Mouse (Mus musculus): ENCODE data around the gene Gm3336. TPM values are rescaled to one million over a fixed set of nuclear protein-coding genes. Genes with fewer than 3 reads are reported as not detected.

The Gm3336 gene
- polyA plus RNA-seq, 1 experiment from 2014 or later, result 0.15 TPM

GRCm38 (mm10) chr8:70688136-70688535 lies 30.2 kb upstream of the Gm3336 start:
- ATAC-seq (replicated peaks; ENCODE audit: low FRiP score), result no peak
- Histone ChIP-seq H3K4me2 (no peak overlapping the region), H3K36me3 (ENCODE audit: control insufficient read depth, insufficient read depth, low read length) (no peaks in the 10 kb centered on the region), H3K9ac (ENCODE audit: low read depth, low read length) (no peak overlapping the region), H3K9me3 (ENCODE audit: control insufficient read depth, low read length) (no peaks in the 10 kb centered on the region), H3K4me3 (ENCODE audit: low read depth, low read length) (no peak overlapping the region), H3K4me1 (replicated peaks; ENCODE audit: control insufficient read depth, insufficient read depth, low read length) (peaks cover 12% of the 10 kb centered on the region), H3K27ac (ENCODE audit: low read depth, low read length) (no peak overlapping the region), H3K27me3 (replicated peaks; ENCODE audit: control insufficient read depth, insufficient read depth, low read length) (no peaks in the 10 kb centered on the region)
- 90% methylated on average over 3 of the region's 3 CpGs for WGBS
- DNase-seq (ENCODE audit: low spot score), result no peak

- ATAC-seq (replicated peaks; ENCODE audit: low FRiP score), result no peak
- Histone ChIP-seq H3K4me2 (no peak overlapping the region), H3K27ac (ENCODE audit: low read depth, low read length) (no peak overlapping the region), H3K36me3 (ENCODE audit: control insufficient read depth, insufficient read depth, low read length) (no peaks in the 10 kb centered on the region), H3K27me3 (replicated peaks; ENCODE audit: control insufficient read depth, insufficient read depth, low read length) (no peaks in the 10 kb centered on the region), H3K4me3 (ENCODE audit: low read depth, low read length) (no peak overlapping the region), H3K4me1 (replicated peaks; ENCODE audit: control insufficient read depth, insufficient read depth, low read length) (peaks cover 15% of the 10 kb centered on the region), H3K9ac (ENCODE audit: low read depth, low read length) (0 out of 2 replicates have a peak overlapping the region, but pooled peaks have one; percentile 16), H3K9me3 (ENCODE audit: control insufficient read depth, low read length) (no peaks in the 10 kb centered on the region)
- DNase-seq (ENCODE audit: low spot score), result no peak
- WGBS, result 67% methylated on average over 5 of the region's 5 CpGs
Observed at GRCm38 (mm10) chr8:70689892-70690390, 28.4 kb upstream of the Gm3336 start.

- Histone ChIP-seq H3K9me3 (ENCODE audit: control insufficient read depth, low read length) (no peaks in the 10 kb centered on the region), H3K4me3 (ENCODE audit: low read depth, low read length) (no peak overlapping the region), H3K4me1 (replicated peaks; ENCODE audit: control insufficient read depth, insufficient read depth, low read length) (peaks cover 27% of the 10 kb centered on the region), H3K27ac (ENCODE audit: low read depth, low read length) (peak overlapping the region; percentile 45; the same call in 1 of the 2 replicates), H3K36me3 (ENCODE audit: control insufficient read depth, insufficient read depth, low read length) (no peaks in the 10 kb centered on the region), H3K27me3 (replicated peaks; ENCODE audit: control insufficient read depth, insufficient read depth, low read length) (no peaks in the 10 kb centered on the region), H3K9ac (ENCODE audit: low read depth, low read length) (peak overlapping the region; percentile 59), H3K4me2 (peak overlapping the region; percentile 62)
- ATAC-seq (replicated peaks; ENCODE audit: low FRiP score), result no peak
- no peak for DNase-seq (ENCODE audit: low spot score)
- WGBS, result 80% methylated on average over 4 of the region's 4 CpGs
Observed at GRCm38 (mm10) chr8:70691230-70691629, 27.1 kb upstream of the Gm3336 start.

GRCm38 (mm10) chr8:70691727-70692231 lies 26.6 kb upstream of the Gm3336 start:
- peak overlapping the region; percentile 45; the same call in 1 of the 2 replicates for H3K27ac ChIP-seq (ENCODE audit: low read depth, low read length)
- H3K27me3 ChIP-seq (replicated peaks; ENCODE audit: control insufficient read depth, insufficient read depth, low read length), result no peaks in the 10 kb centered on the region
- H3K4me3 ChIP-seq (ENCODE audit: low read depth, low read length), result peak overlapping the region; percentile 34
- H3K4me1 ChIP-seq (replicated peaks; ENCODE audit: control insufficient read depth, insufficient read depth, low read length), result peaks cover 29% of the 10 kb centered on the region
- ATAC-seq (replicated peaks; ENCODE audit: low FRiP score) (no peak), DNase-seq (ENCODE audit: low spot score) (no peak)
- WGBS, result 6% methylated on average over 20 of the region's 20 CpGs
- H3K36me3 ChIP-seq (ENCODE audit: control insufficient read depth, insufficient read depth, low read length), result no peaks in the 10 kb centered on the region
- H3K9ac ChIP-seq (ENCODE audit: low read depth, low read length), result peak overlapping the region; percentile 59
- peak overlapping the region; percentile 62 for H3K4me2 ChIP-seq
- no peaks in the 10 kb centered on the region for H3K9me3 ChIP-seq (ENCODE audit: control insufficient read depth, low read length)

- no peak overlapping the region for H3K27ac ChIP-seq (ENCODE audit: low read depth, low read length)
- ATAC-seq (replicated peaks; ENCODE audit: low FRiP score) (no peak), DNase-seq (ENCODE audit: low spot score) (no peak)
- no peaks in the 10 kb centered on the region for H3K27me3 ChIP-seq (replicated peaks; ENCODE audit: control insufficient read depth, insufficient read depth, low read length)
- H3K4me3 ChIP-seq (ENCODE audit: low read depth, low read length), result no peak overlapping the region
- H3K9me3 ChIP-seq (ENCODE audit: control insufficient read depth, low read length), result no peaks in the 10 kb centered on the region
- no peak overlapping the region for H3K9ac ChIP-seq (ENCODE audit: low read depth, low read length)
- WGBS, result 40% methylated on average over 5 of the region's 5 CpGs
- no peak overlapping the region for H3K4me2 ChIP-seq
- H3K4me1 ChIP-seq (replicated peaks; ENCODE audit: control insufficient read depth, insufficient read depth, low read length), result peaks cover 43% of the 10 kb centered on the region
- no peaks in the 10 kb centered on the region for H3K36me3 ChIP-seq (ENCODE audit: control insufficient read depth, insufficient read depth, low read length)
Observed at GRCm38 (mm10) chr8:70693636-70694035, 24.7 kb upstream of the Gm3336 start.

GRCm38 (mm10) chr8:70695318-70696018 lies 22.9 kb upstream of the Gm3336 start:
- peak overlapping the region; percentile 68 for H3K4me2 ChIP-seq
- DNase-seq (ENCODE audit: low spot score), result no peak

GRCm38 (mm10) chr8:70696019-70696885 lies 22.1 kb upstream of the Gm3336 start:
- no peaks in the 10 kb centered on the region for H3K36me3 ChIP-seq (ENCODE audit: control insufficient read depth, insufficient read depth, low read length)
- H3K27me3 ChIP-seq (replicated peaks; ENCODE audit: control insufficient read depth, insufficient read depth, low read length), result no peaks in the 10 kb centered on the region
- peak overlapping the region; percentile 68 for H3K4me2 ChIP-seq
- DNase-seq (ENCODE audit: low spot score) (peak; percentile 81), ATAC-seq (replicated peaks; ENCODE audit: low FRiP score) (peak; percentile 52)
- H3K4me1 ChIP-seq (replicated peaks; ENCODE audit: control insufficient read depth, insufficient read depth, low read length), result peaks cover 45% of the 10 kb centered on the region
- H3K9ac ChIP-seq (ENCODE audit: low read depth, low read length), result peak overlapping the region; percentile 71
- 4% methylated on average over 31 of the region's 31 CpGs for WGBS
- H3K27ac ChIP-seq (ENCODE audit: low read depth, low read length), result peak overlapping the region; percentile 90
- peak overlapping the region; percentile 32 for H3K4me3 ChIP-seq (ENCODE audit: low read depth, low read length)
- no peaks in the 10 kb centered on the region for H3K9me3 ChIP-seq (ENCODE audit: control insufficient read depth, low read length)

More at GRCm38 (mm10) chr8:70695318-70696018, 22.9 kb upstream of the Gm3336 start:
- no peak for ATAC-seq (replicated peaks; ENCODE audit: low FRiP score)
- H3K4me1 ChIP-seq (replicated peaks; ENCODE audit: control insufficient read depth, insufficient read depth, low read length), result peaks cover 43% of the 10 kb centered on the region
- peak overlapping the region; percentile 90 for H3K27ac ChIP-seq (ENCODE audit: low read depth, low read length)
- no peaks in the 10 kb centered on the region for H3K9me3 ChIP-seq (ENCODE audit: control insufficient read depth, low read length)
- no peaks in the 10 kb centered on the region for H3K27me3 ChIP-seq (replicated peaks; ENCODE audit: control insufficient read depth, insufficient read depth, low read length)
- peak overlapping the region; percentile 22 for H3K4me3 ChIP-seq (ENCODE audit: low read depth, low read length)
- peak overlapping the region; percentile 71 for H3K9ac ChIP-seq (ENCODE audit: low read depth, low read length)
- WGBS, result 23% methylated on average over 32 of the region's 32 CpGs
- no peaks in the 10 kb centered on the region for H3K36me3 ChIP-seq (ENCODE audit: control insufficient read depth, insufficient read depth, low read length)

GRCm38 (mm10) chr8:70696946-70697345 lies 21.4 kb upstream of the Gm3336 start:
- 59% methylated on average over 4 of the region's 4 CpGs for WGBS
- Histone ChIP-seq H3K4me2 (peak overlapping the region; percentile 68), H3K4me3 (ENCODE audit: low read depth, low read length) (peak overlapping the region; percentile 32), H3K36me3 (ENCODE audit: control insufficient read depth, insufficient read depth, low read length) (no peaks in the 10 kb centered on the region), H3K4me1 (replicated peaks; ENCODE audit: control insufficient read depth, insufficient read depth, low read length) (peaks cover 40% of the 10 kb centered on the region), H3K27me3 (replicated peaks; ENCODE audit: control insufficient read depth, insufficient read depth, low read length) (no peaks in the 10 kb centered on the region), H3K9ac (ENCODE audit: low read depth, low read length) (peak overlapping the region; percentile 71), H3K27ac (ENCODE audit: low read depth, low read length) (peak overlapping the region; percentile 90), H3K9me3 (ENCODE audit: control insufficient read depth, low read length) (no peaks in the 10 kb centered on the region)
- ATAC-seq (replicated peaks; ENCODE audit: low FRiP score) (no peak), DNase-seq (ENCODE audit: low spot score) (no peak)

Data from liver, embryonic 11.5 days (tissue).